Mouse (Mus musculus) embryonic facial prominence, embryonic 14.5 days (tissue): ENCODE measurements around the gene Rarres2. TPM values are rescaled to one million over a fixed set of nuclear protein-coding genes. Genes with fewer than 3 reads are reported as not detected.

Source experiments
- ATAC-seq: fragments of 200-750 bp; cut with Nextera tagmentation; 2 replicates; pipeline ENCODE4 v1.8.0; 2017; ENCODE audit warnings: low read depth, moderate number of reproducible peaks, moderate TSS enrichment
- DNase-seq: peaks from one replicate; pipeline ENCODE4 v3.0.0-alpha.2; 2015; ENCODE audit warnings: low spot score
- H3K27ac ChIP-seq: fragments of 300-500 bp; sonication (generic); replicated peaks from 2 replicates; pipeline ENCODE4 v1.5.1; 2014; ENCODE audit warnings: low read depth, mild to moderate bottlenecking, low read length, moderate library complexity
- H3K27me3 ChIP-seq: fragments of 300-500 bp; sonication (generic); replicated peaks from 2 replicates; pipeline ENCODE4 v1.6.1; 2014; ENCODE audit warnings: low read length; ENCODE audit not compliant: control insufficient read depth, insufficient read depth
- H3K36me3 ChIP-seq: fragments of 300-500 bp; sonication (generic); 2 replicates; pipeline ENCODE4 v1.6.1; 2014; ENCODE audit warnings: low read length, mixed read lengths; ENCODE audit not compliant: control insufficient read depth, insufficient read depth
- H3K4me1 ChIP-seq: fragments of 300-500 bp; sonication (generic); 2 replicates; pipeline ENCODE4 v1.6.1; 2014; ENCODE audit warnings: antibody characterized with exemption, low read length; ENCODE audit not compliant: control insufficient read depth, insufficient read depth
- H3K4me2 ChIP-seq: fragments of 300-500 bp; sonication (generic); 2 replicates; pipeline ENCODE4 v1.6.1; 2014; ENCODE audit warnings: low read depth, mild to moderate bottlenecking, low read length, moderate library complexity, mixed read lengths
- H3K4me3 ChIP-seq: fragments of 300-500 bp; sonication (generic); 2 replicates; pipeline ENCODE4 v1.5.1; 2014; ENCODE audit warnings: low read depth, mild to moderate bottlenecking, low read length
- H3K9ac ChIP-seq: fragments of 300-500 bp; sonication (generic); 2 replicates; pipeline ENCODE4 v1.6.1; 2014; ENCODE audit warnings: low read depth, mild to moderate bottlenecking, low read length, moderate library complexity, mixed read lengths
- H3K9me3 ChIP-seq: fragments of 300-500 bp; sonication (generic); 2 replicates; pipeline ENCODE4 v1.6.1; 2016; ENCODE audit warnings: low read length; ENCODE audit not compliant: control insufficient read depth
- WGBS: fragments of 180-500 bp; shearing (Covaris S2); extraction: QIAGEN DNeasy Blood & Tissue Kit; methylation state at CpG from one replicate; pipeline ENCODE4 v1.1.7; 2014; 5-methylcytosine and 5-hydroxymethylcytosine counted together
- polyA plus RNA-seq: library from polyadenylated mRNA; unstranded; fragments of >200 nt; fragmentation: Nextera tagmentation; extraction: Ambion mirVana; gene quantifications from 2 replicates; pipeline ENCODE4 v1.2.1, GENCODE M21; 2014

Gene Rarres2
- polyA plus RNA-seq, 1 experiment from 2014 or later = 29.1 TPM

GRCm38 (mm10) chr6:48591871-48592270 is 19.3 kb upstream of the Rarres2 start:
- WGBS = 87% methylated on average over 6 of the region's 6 CpGs
- H3K27me3 ChIP-seq = no peaks in the 10 kb centered on the region

GRCm38 (mm10) chr6:48591221-48591845 is 18.7 kb upstream of the Rarres2 start:
- Histone ChIP-seq H3K4me3 (no peak overlapping the region), H3K4me2 (no peak overlapping the region), H3K36me3 (peaks cover 7% of the 10 kb centered on the region), H3K27me3 (no peaks in the 10 kb centered on the region), H3K4me1 (peaks cover 14% of the 10 kb centered on the region), H3K9ac (no peak overlapping the region), H3K27ac (no peak overlapping the region), H3K9me3 (peaks cover 4% of the 10 kb centered on the region)
- 92% methylated on average over 3 of the region's 3 CpGs for WGBS
- DNase-seq (no peak), ATAC-seq (no peak)

More at GRCm38 (mm10) chr6:48591871-48592270, 19.3 kb upstream of the Rarres2 start:
- Histone ChIP-seq H3K4me2 (no peak overlapping the region), H3K4me1 (peaks cover 14% of the 10 kb centered on the region), H3K9me3 (peaks cover 10% of the 10 kb centered on the region), H3K4me3 (no peak overlapping the region), H3K9ac (no peak overlapping the region), H3K27ac (no peak overlapping the region), H3K36me3 (peaks cover 13% of the 10 kb centered on the region)
- ATAC-seq = no peak
- DNase-seq = no peak

GRCm38 (mm10) chr6:48589194-48589750 is 16.7 kb upstream of the Rarres2 start, which contains the start of gene Gm45021:
Gene Gm45021, plus strand, starts transcription at chr6:48589610.
- H3K4me2 ChIP-seq = no peak within 1 kb of the TSS
- 0 out of 2 replicates have a peak, but pooled peaks have one; percentile 19 for ATAC-seq
- DNase-seq = peak; percentile 75
- H3K4me1 ChIP-seq = peaks cover 14% of the 10 kb centered on the region
- no peaks in the 10 kb centered on the region for H3K27me3 ChIP-seq
- H3K4me3 ChIP-seq = no peak within 1 kb of the TSS
- 16% methylated on average over 6 of the region's 6 CpGs for WGBS
- no peaks in the 10 kb centered on the region for H3K9me3 ChIP-seq
- H3K36me3 ChIP-seq = no peaks in the 10 kb centered on the region
- peak within 1 kb of the TSS; percentile 36 for H3K27ac ChIP-seq
- peak within 1 kb of the TSS; percentile 1; the same call in 1 of the 2 replicates for H3K9ac ChIP-seq

DNA sequence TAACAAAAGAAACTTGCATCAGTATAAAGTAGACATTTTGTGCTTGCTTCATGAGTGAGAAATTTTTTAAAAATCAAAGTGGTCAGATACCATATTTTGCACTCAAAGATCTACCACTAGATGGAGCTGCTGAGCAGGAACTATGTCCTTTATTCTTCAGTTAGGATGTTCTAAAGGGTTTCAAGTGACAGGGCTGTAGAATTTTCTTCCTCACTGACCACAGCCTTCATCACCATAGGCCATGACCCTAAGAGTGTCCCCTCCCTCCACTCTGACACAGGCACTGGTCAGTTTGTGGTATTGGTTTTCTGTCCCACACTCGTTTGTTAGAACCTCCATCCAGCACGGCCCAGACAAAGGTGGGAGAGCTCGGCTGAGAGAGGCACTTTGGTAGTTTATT is 9.4 kb upstream of the Rarres2 start:
- no peak for ATAC-seq
- H3K4me2 ChIP-seq = no peak overlapping the region
- peak; percentile 65 for DNase-seq
- H3K4me1 ChIP-seq = peaks cover 4% of the 10 kb centered on the region; the same call in 1 of the 2 replicates
- no peak overlapping the region for H3K27ac ChIP-seq
- no peaks in the 10 kb centered on the region for H3K27me3 ChIP-seq
- H3K9ac ChIP-seq = no peak overlapping the region
- H3K36me3 ChIP-seq = no peaks in the 10 kb centered on the region
- 74% methylated on average over 3 of the region's 3 CpGs for WGBS
- H3K9me3 ChIP-seq = no peaks in the 10 kb centered on the region
- no peak overlapping the region for H3K4me3 ChIP-seq

DNA sequence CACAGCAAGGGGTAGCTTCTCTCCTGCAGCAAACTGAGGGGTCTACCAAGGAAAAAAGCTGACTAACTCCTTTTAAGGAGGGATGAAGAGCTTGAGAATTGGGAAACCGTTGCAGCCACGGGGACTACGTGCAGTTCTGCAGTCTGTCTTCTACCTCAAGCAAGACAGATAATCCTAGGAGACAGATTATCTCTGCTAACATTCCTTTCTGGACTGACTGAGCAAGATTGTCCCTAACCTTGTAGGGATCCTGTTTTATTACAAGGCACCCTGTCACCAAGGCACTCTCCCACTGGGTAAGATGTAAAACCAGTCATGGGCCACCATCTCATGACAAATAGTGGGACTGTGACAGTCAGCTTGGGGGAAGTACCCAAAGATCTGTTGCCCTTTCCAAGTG is 8.7 kb upstream of the Rarres2 start:
- Histone ChIP-seq H3K27ac (no peak overlapping the region), H3K4me1 (peaks cover 4% of the 10 kb centered on the region; the same call in 1 of the 2 replicates), H3K9me3 (no peaks in the 10 kb centered on the region), H3K4me3 (no peak overlapping the region), H3K9ac (no peak overlapping the region), H3K4me2 (no peak overlapping the region), H3K36me3 (no peaks in the 10 kb centered on the region), H3K27me3 (no peaks in the 10 kb centered on the region)
- ATAC-seq (no peak), DNase-seq (no peak)
- WGBS = 40% methylated on average over 3 of the region's 3 CpGs

DNA sequence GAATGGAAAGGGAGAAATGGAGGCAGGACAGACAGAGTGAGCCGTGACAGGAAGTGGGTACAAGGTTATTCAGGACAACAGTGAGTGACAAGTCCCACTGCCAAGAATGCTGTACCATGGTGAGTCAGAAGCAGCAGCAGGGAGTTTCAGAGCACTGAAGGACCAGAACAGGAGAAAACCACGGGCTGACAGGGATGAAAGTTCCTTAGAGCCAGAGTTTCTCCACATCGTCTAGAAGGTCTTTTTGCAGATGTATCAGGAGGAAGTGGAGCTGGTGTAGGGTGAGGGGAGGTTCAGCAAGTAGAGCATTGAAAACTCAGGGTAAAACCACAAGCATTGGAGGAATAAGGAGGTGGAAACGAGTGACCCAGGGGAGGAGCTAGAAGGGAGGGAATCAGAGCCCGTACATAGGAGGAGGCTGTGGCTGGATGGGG is 6.6 kb upstream of the Rarres2 start:
- DNase-seq (peak; percentile 36), ATAC-seq (peak; percentile 53; the same call in 1 of the 2 replicates)
- Histone ChIP-seq H3K27me3 (no peaks in the 10 kb centered on the region), H3K4me2 (0 out of 2 replicates have a peak overlapping the region, but pooled peaks have one; percentile 12), H3K9me3 (no peaks in the 10 kb centered on the region), H3K4me3 (no peak overlapping the region), H3K4me1 (peaks cover 4% of the 10 kb centered on the region; the same call in 1 of the 2 replicates), H3K36me3 (no peaks in the 10 kb centered on the region), H3K27ac (0 out of 2 replicates have a peak overlapping the region, but pooled peaks have one; percentile 2), H3K9ac (no peak overlapping the region)
- 17% methylated on average over 5 of the region's 5 CpGs for WGBS

DNA sequence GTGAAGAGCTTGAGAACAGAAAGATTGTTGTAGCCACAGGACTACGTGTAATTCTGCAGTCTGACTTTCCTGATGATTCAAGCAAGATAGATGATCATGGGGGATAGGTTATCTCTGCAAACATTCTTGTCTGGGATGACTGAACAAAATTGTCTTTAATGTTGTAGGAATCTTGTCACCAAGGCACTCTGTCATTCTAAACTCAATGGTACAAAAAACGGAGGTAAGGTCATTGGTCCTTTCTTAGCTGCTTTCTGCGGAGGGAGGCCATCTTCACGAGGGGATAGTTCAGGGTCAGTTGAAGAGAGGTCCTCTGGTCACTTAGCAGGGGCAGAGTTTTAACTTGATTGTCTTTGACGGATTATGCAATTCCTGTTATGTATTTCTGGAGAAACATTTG is 6.1 kb upstream of the Rarres2 start:
- ATAC-seq = no peak
- no peak overlapping the region for H3K9ac ChIP-seq
- WGBS = 55% methylated on average over 5 of the region's 5 CpGs
- H3K9me3 ChIP-seq = no peaks in the 10 kb centered on the region
- H3K27ac ChIP-seq = 0 out of 2 replicates have a peak overlapping the region, but pooled peaks have one; percentile 2
- H3K4me2 ChIP-seq = no peak overlapping the region
- no peak for DNase-seq
- H3K27me3 ChIP-seq = no peaks in the 10 kb centered on the region
- H3K36me3 ChIP-seq = no peaks in the 10 kb centered on the region
- peaks cover 4% of the 10 kb centered on the region; the same call in 1 of the 2 replicates for H3K4me1 ChIP-seq
- no peak overlapping the region for H3K4me3 ChIP-seq

DNA sequence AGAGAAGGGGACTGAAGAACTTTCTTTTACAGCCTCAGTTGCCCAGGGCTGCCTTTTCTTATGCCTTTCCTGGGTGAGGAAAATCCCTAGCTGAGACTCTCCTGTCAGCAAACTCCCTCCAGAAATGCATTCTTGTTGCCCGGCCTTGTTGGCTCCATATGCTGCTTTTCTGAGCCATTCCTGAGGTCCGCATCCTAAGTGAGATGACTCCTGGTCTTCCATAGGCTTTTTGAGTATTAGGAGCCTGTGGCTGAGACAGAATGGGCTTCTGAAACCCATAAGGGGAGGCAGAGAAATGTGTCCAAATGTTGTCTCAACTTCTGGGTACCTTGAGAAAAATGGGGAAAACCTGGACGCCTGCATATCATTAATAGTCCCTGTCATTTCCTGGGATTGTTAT is 1.4 kb upstream of the Rarres2 start:
- Histone ChIP-seq H3K4me2 (no peak overlapping the region), H3K4me1 (peaks cover 10% of the 10 kb centered on the region), H3K36me3 (no peaks in the 10 kb centered on the region), H3K4me3 (no peak overlapping the region), H3K9me3 (no peaks in the 10 kb centered on the region), H3K9ac (no peak overlapping the region), H3K27ac (no peak overlapping the region), H3K27me3 (no peaks in the 10 kb centered on the region)
- 65% methylated on average over 3 of the region's 3 CpGs for WGBS
- DNase-seq = no peak
- no peak for ATAC-seq
